Mouse (Mus musculus) olfactory bulb, adult 2 months (tissue): ENCODE results near the gene Mmp23.

ENCODE experiments used
- CTCF ChIP-seq: fragments of 200-500 bp; IDR thresholded peaks from 2 replicates; pipeline ENCODE4 v1.5.1; 2012; ENCODE audit warnings: low read depth, mild to moderate bottlenecking, low read length, moderate library complexity; ENCODE audit not compliant: insufficient read depth
- POLR2A ChIP-seq: fragments of 200-500 bp; IDR thresholded peaks from 2 replicates; pipeline ENCODE4 v1.6.1; 2012; ENCODE audit warnings: mild to moderate bottlenecking, low read depth, low read length, moderate library complexity; ENCODE audit not compliant: insufficient read depth

DNA sequence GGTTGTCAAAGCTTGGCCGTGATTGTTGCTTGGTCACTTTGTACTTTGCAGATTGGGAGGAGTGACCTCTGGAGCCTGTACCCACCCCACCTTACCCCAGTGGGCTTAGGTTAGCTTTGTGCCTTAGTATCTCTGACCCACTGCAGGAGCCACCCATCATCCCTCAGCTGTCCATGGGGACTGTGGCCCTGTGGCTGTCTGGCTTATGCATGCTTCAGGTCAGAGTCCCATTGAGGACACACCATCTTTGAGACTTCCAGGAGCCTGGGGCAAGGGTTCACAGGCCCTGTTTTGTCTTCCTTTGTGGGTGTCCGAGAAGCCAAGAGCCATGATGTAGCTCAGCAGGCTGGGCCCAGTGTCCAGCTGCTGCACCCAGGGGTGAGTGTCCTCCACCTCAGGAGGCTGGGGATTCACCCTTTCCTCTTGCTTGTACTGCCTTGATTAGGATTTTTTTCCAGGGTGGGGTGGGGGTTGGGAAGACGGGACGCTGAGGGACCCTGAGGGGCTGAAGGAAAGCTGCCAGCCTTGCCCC lies 42.4 kb upstream of the Mmp23 start:
- TF ChIP-seq POLR2A (no peak), CTCF (no peak)
